Mouse (Mus musculus) liver, postnatal 0 days (tissue): ENCODE measurements around the gene Gm20662. TPM values are rescaled to one million over a fixed set of nuclear protein-coding genes. Genes with fewer than 3 reads are reported as not detected.
A peak's percentile ranks its signal among the peaks of the same experiment; 100 is the strongest.

Experiments
- ATAC-seq: fragments of 200-750 bp; cut with Nextera tagmentation; 2 replicates; pipeline ENCODE4 v1.8.0; 2017; ENCODE audit warnings: mild to moderate bottlenecking, moderate library complexity
- DNase-seq: peaks from one replicate; pipeline ENCODE4 v3.0.0-alpha.2; 2016
- H3K27ac ChIP-seq: fragments of 300-500 bp; sonication (generic); 2 replicates; pipeline ENCODE4 v1.5.1; 2014; ENCODE audit warnings: antibody characterized with exemption, moderate library complexity, mild to moderate bottlenecking, low read depth
- H3K27me3 ChIP-seq: fragments of 300-500 bp; sonication (generic); 2 replicates; pipeline ENCODE4 v1.6.1; 2014; ENCODE audit warnings: low read length, control low read depth, mixed read lengths; ENCODE audit not compliant: insufficient read depth
- H3K36me3 ChIP-seq: fragments of 300-500 bp; sonication (generic); replicated peaks from 2 replicates; pipeline ENCODE4 v1.6.1; 2014; ENCODE audit warnings: mild to moderate bottlenecking, control low read depth, low read length, moderate library complexity, mixed read lengths; ENCODE audit not compliant: insufficient read depth
- H3K4me1 ChIP-seq: fragments of 300-500 bp; sonication (generic); 2 replicates; pipeline ENCODE4 v1.6.1; 2014; ENCODE audit warnings: antibody characterized with exemption, mild to moderate bottlenecking, control low read depth; ENCODE audit not compliant: insufficient read depth
- H3K4me2 ChIP-seq: fragments of 300-500 bp; sonication (generic); 2 replicates; pipeline ENCODE4 v1.6.1; 2014; ENCODE audit warnings: low read depth, mild to moderate bottlenecking, low read length, moderate library complexity, mixed read lengths
- H3K4me3 ChIP-seq: fragments of 300-500 bp; sonication (generic); 2 replicates; pipeline ENCODE4 v1.5.1; 2014; ENCODE audit warnings: low read depth, low read length
- H3K9ac ChIP-seq: fragments of 300-500 bp; sonication (generic); replicated peaks from 2 replicates; pipeline ENCODE4 v1.6.1; 2014; ENCODE audit warnings: mild to moderate bottlenecking, moderate library complexity
- H3K9me3 ChIP-seq: fragments of 300-500 bp; sonication (generic); 2 replicates; pipeline ENCODE4 v1.6.1; 2016; ENCODE audit warnings: mild to moderate bottlenecking, control low read depth, low read length, mixed read lengths
- CTCF ChIP-seq: sonication (generic); IDR thresholded peaks from 2 replicates; pipeline ENCODE4 v1.5.1; 2016; ENCODE audit warnings: antibody characterized with exemption, low read depth
- EP300 ChIP-seq: IDR thresholded peaks from 2 replicates; pipeline ENCODE4 v1.6.1; 2016; ENCODE audit warnings: antibody characterized with exemption, low read depth, mild to moderate bottlenecking
- WGBS: fragments of 180-500 bp; shearing (Covaris S2); extraction: QIAGEN DNeasy Blood & Tissue Kit; methylation state at CpG from one replicate; pipeline ENCODE4 v1.1.7; 2014; ENCODE audit not compliant: insufficient replicate concordance; 5-methylcytosine and 5-hydroxymethylcytosine counted together
- polyA plus RNA-seq: library from polyadenylated mRNA; unstranded; fragments of >200 nt; fragmentation: Nextera tagmentation; extraction: Ambion mirVana; gene quantifications from 2 replicates; pipeline ENCODE4 v1.2.1, GENCODE M21; 2015

The Gm20662 gene
- polyA plus RNA-seq, 1 experiment from 2014 or later, result not detected

DNA sequence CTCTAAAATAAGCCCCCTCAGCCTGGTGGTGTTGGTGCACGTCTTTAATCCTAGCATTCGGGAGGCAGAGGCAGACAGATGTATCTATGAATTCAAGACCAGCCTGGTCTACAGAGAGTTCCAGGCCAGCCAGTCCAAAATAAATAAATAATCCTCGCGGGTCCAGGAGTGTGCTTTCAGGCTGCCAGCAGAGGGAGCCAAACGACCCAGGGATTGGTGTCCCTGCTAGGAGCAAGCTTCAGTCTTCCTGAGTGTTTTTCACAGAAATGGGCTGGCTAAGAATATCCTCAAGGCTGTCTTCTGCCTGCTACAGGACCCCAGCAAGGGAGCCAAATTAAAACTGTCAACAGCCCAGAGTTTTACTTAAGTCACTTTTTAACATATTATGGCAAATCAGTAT, 32.4 kb upstream of the Gm20662 start:
- DNase-seq (peak; percentile 93), ATAC-seq (peak; percentile 80)
- H3K9me3 ChIP-seq, result no peaks in the 10 kb centered on the region
- H3K27ac ChIP-seq, result no peak overlapping the region
- H3K4me3 ChIP-seq, result no peak overlapping the region
- H3K4me2 ChIP-seq, result no peak overlapping the region
- H3K9ac ChIP-seq, result no peak overlapping the region
- WGBS, result 16% methylated on average over 5 of the region's 5 CpGs
- peaks cover 25% of the 10 kb centered on the region for H3K36me3 ChIP-seq
- H3K27me3 ChIP-seq, result no peaks in the 10 kb centered on the region
- H3K4me1 ChIP-seq, result peaks cover 4% of the 10 kb centered on the region; the same call in 1 of the 2 replicates
- TF ChIP-seq EP300 (peak; percentile 23; the same call in 1 of the 2 replicates), CTCF (peak; percentile 98)

DNA sequence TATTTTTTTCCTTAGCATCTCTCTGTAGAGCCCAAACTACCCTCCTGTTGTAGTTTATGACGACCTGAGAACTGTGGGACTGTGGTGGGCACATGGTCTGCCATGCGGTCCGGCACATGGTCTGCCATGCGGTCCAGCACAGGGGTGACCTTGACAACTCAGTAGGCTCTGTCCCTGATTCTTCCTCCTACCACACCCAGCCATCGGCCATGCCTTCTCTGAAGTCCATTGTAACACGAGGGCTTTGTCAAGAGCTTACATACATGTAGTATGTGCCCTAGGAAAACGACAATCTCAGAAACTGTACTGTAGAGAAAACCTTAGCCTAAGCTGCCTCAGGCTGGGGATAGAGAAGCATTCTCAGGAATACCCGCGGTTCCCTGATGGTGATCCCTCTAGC, 31.5 kb upstream of the Gm20662 start:
- no peak for ATAC-seq

DNA sequence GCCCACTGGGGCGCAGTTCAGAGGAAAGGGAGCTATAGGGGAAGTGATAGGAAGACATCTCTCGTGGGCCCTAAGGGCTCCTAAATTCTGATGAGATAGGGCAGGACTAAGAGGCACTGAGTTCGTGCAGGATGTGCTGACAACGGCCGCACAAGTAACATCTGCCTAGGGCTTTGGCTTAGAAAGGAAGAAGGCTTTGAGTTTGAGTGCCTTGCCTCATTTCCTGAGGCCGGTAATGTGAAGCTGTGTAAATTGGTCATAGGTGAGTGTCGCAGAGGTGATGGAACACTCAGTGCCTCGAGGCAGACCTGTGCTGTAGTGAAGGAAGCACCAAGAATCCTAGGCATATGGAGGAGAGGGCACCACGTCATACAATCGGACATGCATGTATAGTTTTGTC, 29.5 kb upstream of the Gm20662 start:
- H3K27me3 ChIP-seq, result no peaks in the 10 kb centered on the region
- no peak for DNase-seq
- H3K4me2 ChIP-seq, result no peak overlapping the region
- 0 out of 2 replicates have a peak overlapping the region, but pooled peaks have one; percentile 6 for H3K27ac ChIP-seq
- peaks cover 15% of the 10 kb centered on the region for H3K4me1 ChIP-seq
- H3K9ac ChIP-seq, result no peak overlapping the region
- no peak overlapping the region for H3K4me3 ChIP-seq
- 55% methylated on average over 10 of the region's 10 CpGs for WGBS
- ATAC-seq, result no peak
- TF ChIP-seq CTCF (no peak), EP300 (no peak)
- H3K36me3 ChIP-seq, result peaks cover 15% of the 10 kb centered on the region
- no peaks in the 10 kb centered on the region for H3K9me3 ChIP-seq

More for the DNA sequence above, 31.5 kb upstream of the Gm20662 start:
- Histone ChIP-seq H3K27ac (no peak overlapping the region), H3K4me2 (no peak overlapping the region), H3K36me3 (peaks cover 24% of the 10 kb centered on the region), H3K9ac (no peak overlapping the region), H3K9me3 (no peaks in the 10 kb centered on the region), H3K4me1 (peaks cover 4% of the 10 kb centered on the region; the same call in 1 of the 2 replicates), H3K4me3 (no peak overlapping the region), H3K27me3 (no peaks in the 10 kb centered on the region)
- 87% methylated on average over 9 of the region's 9 CpGs for WGBS
- TF ChIP-seq EP300, result no peak
- TF ChIP-seq CTCF, result no peak
- no peak for DNase-seq

DNA sequence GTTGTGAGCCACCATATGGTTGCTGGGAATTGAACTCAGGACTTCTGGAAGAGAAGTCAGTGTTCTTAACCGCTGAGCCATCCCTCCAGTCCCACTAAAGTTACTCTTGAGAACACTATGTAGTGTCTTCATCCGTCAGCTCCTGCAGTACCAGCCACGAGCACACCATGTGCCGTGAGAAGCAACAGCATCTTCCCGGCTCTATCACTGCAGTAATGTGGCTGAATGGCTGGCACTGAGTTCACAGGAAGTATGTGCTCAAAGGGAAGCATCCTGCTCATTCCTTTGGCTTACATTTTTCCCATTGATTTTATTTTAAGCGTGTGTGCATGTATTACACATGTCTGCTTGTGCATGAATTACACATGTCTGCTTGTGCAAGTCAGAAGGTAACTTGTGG, 28.7 kb upstream of the Gm20662 start:
- DNase-seq, result no peak
- ATAC-seq, result no peak
- no peak overlapping the region for H3K4me2 ChIP-seq
- H3K4me3 ChIP-seq, result no peak overlapping the region
- no peak overlapping the region for H3K27ac ChIP-seq
- no peak overlapping the region for H3K9ac ChIP-seq
- H3K36me3 ChIP-seq, result peaks cover 10% of the 10 kb centered on the region
- peaks cover 21% of the 10 kb centered on the region for H3K4me1 ChIP-seq
- no peaks in the 10 kb centered on the region for H3K9me3 ChIP-seq
- TF ChIP-seq EP300 (no peak), CTCF (no peak)
- no peaks in the 10 kb centered on the region for H3K27me3 ChIP-seq
- WGBS, result 78% methylated on average over 6 of the region's 6 CpGs

GRCm38 (mm10) chr9:107968531-107968930, 27.6 kb upstream of the Gm20662 start:
- no peaks in the 10 kb centered on the region for H3K9me3 ChIP-seq
- H3K9ac ChIP-seq, result no peak overlapping the region
- peaks cover 4% of the 10 kb centered on the region for H3K36me3 ChIP-seq
- TF ChIP-seq CTCF (no peak), EP300 (no peak)
- no peak for ATAC-seq
- 88% methylated on average over 7 of the region's 7 CpGs for WGBS
- DNase-seq, result no peak
- H3K27ac ChIP-seq, result no peak overlapping the region
- no peak overlapping the region for H3K4me2 ChIP-seq
- H3K27me3 ChIP-seq, result no peaks in the 10 kb centered on the region
- peaks cover 31% of the 10 kb centered on the region for H3K4me1 ChIP-seq
- H3K4me3 ChIP-seq, result no peak overlapping the region

GRCm38 (mm10) chr9:107970311-107970710, 25.8 kb upstream of the Gm20662 start:
- no peak for TF ChIP-seq EP300
- no peak for TF ChIP-seq CTCF
- Histone ChIP-seq H3K4me3 (no peak overlapping the region), H3K4me2 (no peak overlapping the region), H3K9ac (no peak overlapping the region), H3K27ac (0 out of 2 replicates have a peak overlapping the region, but pooled peaks have one; percentile 96), H3K9me3 (no peaks in the 10 kb centered on the region), H3K27me3 (no peaks in the 10 kb centered on the region), H3K36me3 (peaks cover 4% of the 10 kb centered on the region; the same call in 1 of the 2 replicates), H3K4me1 (peaks cover 44% of the 10 kb centered on the region)
- WGBS, result 89% methylated on average over 5 of the region's 5 CpGs
- ATAC-seq (no peak), DNase-seq (no peak)
